Mouse (Mus musculus) forebrain, postnatal 0 days (tissue): ENCODE measurements at regions not wholly inside any gene's neighbourhood (a gene's known extent, or its start where the extent isn't known, plus 50 kb on each side); places are given as distances from the start of the nearest gene placed in this dataset.

Experiments used
- ATAC-seq: fragments of 200-750 bp; cut with Nextera tagmentation; 2 replicates; pipeline ENCODE4 v1.8.0; 2017; ENCODE audit warnings: mild to moderate bottlenecking, moderate library complexity
- DNase-seq: peaks from one replicate; pipeline ENCODE4 v3.0.0-alpha.2; 2015
- H3K27ac ChIP-seq: fragments of 300-500 bp; sonication (generic); 2 replicates; pipeline ENCODE4 v1.5.1; 2014; ENCODE audit warnings: low read depth, mild to moderate bottlenecking, antibody characterized with exemption, low read length, moderate library complexity, mixed read lengths
- H3K27me3 ChIP-seq: fragments of 300-500 bp; sonication (generic); 2 replicates; pipeline ENCODE4 v1.6.1; 2014; ENCODE audit warnings: mild to moderate bottlenecking, low read length, mixed read lengths; ENCODE audit not compliant: insufficient read depth
- H3K36me3 ChIP-seq: fragments of 300-500 bp; sonication (generic); 2 replicates; pipeline ENCODE4 v1.6.1; 2014; ENCODE audit warnings: mild to moderate bottlenecking, moderate library complexity; ENCODE audit not compliant: insufficient read depth
- H3K4me1 ChIP-seq: fragments of 300-500 bp; sonication (generic); 2 replicates; pipeline ENCODE4 v1.6.1; 2014; ENCODE audit warnings: antibody characterized with exemption; ENCODE audit not compliant: insufficient read depth
- H3K4me2 ChIP-seq: fragments of 300-500 bp; sonication (generic); 2 replicates; pipeline ENCODE4 v1.6.1; 2014; ENCODE audit warnings: low read depth, mild to moderate bottlenecking, moderate library complexity
- H3K4me3 ChIP-seq: fragments of 300-500 bp; sonication (generic); 2 replicates; pipeline ENCODE4 v1.5.1; 2014; ENCODE audit warnings: low read depth, low read length, mixed read lengths
- H3K9ac ChIP-seq: fragments of 300-500 bp; sonication (generic); 2 replicates; pipeline ENCODE4 v1.6.1; 2014; ENCODE audit warnings: mild to moderate bottlenecking
- H3K9me3 ChIP-seq: fragments of 300-500 bp; sonication (generic); 2 replicates; pipeline ENCODE4 v1.6.1; 2016; ENCODE audit warnings: low read length
- CTCF ChIP-seq: sonication (generic); IDR thresholded peaks from 2 replicates; pipeline ENCODE4 v1.5.1; 2016; ENCODE audit warnings: antibody characterized with exemption, control low read depth, low read depth
- WGBS: fragments of 180-500 bp; shearing (Covaris S2); extraction: QIAGEN DNeasy Blood & Tissue Kit; methylation state at CpG from one replicate; pipeline ENCODE4 v1.1.7; 2014; 5-methylcytosine and 5-hydroxymethylcytosine counted together

GRCm38 (mm10) chr3:52443856-52444255, 175.7 kb downstream of the Foxo1 start:
- no peaks in the 10 kb centered on the region for H3K27me3 ChIP-seq
- ATAC-seq = no peak; the same call in 1 of the 2 replicates
- no peak for TF ChIP-seq CTCF
- no peak overlapping the region for H3K9ac ChIP-seq
- no peak overlapping the region for H3K27ac ChIP-seq
- no peak overlapping the region for H3K4me2 ChIP-seq
- 19% methylated on average over 3 of the region's 3 CpGs for WGBS
- H3K4me3 ChIP-seq = no peak overlapping the region
- H3K36me3 ChIP-seq = no peaks in the 10 kb centered on the region
- DNase-seq = no peak
- no peaks in the 10 kb centered on the region for H3K4me1 ChIP-seq
- H3K9me3 ChIP-seq = no peaks in the 10 kb centered on the region

- 87% methylated on average over 8 of the region's 8 CpGs for WGBS
- Histone ChIP-seq H3K27me3 (no peaks in the 10 kb centered on the region), H3K4me3 (no peak overlapping the region), H3K9ac (no peak overlapping the region), H3K9me3 (no peaks in the 10 kb centered on the region), H3K4me2 (no peak overlapping the region), H3K36me3 (no peaks in the 10 kb centered on the region), H3K4me1 (no peaks in the 10 kb centered on the region), H3K27ac (no peak overlapping the region)
- no peak for TF ChIP-seq CTCF
- ATAC-seq (no peak), DNase-seq (no peak)
Observed at GRCm38 (mm10) chr3:52429014-52429589, 161.0 kb downstream of the Foxo1 start.

GRCm38 (mm10) chr3:52422826-52423225, 154.7 kb downstream of the Foxo1 start:
- H3K4me3 ChIP-seq = no peak overlapping the region
- no peak overlapping the region for H3K9ac ChIP-seq
- no peaks in the 10 kb centered on the region for H3K36me3 ChIP-seq
- no peaks in the 10 kb centered on the region for H3K27me3 ChIP-seq
- no peaks in the 10 kb centered on the region for H3K4me1 ChIP-seq
- 90% methylated on average over 1 of the region's 1 CpGs for WGBS
- H3K4me2 ChIP-seq = no peak overlapping the region
- no peak for TF ChIP-seq CTCF
- no peak overlapping the region for H3K27ac ChIP-seq
- ATAC-seq = no peak
- no peak for DNase-seq
- peaks cover 3% of the 10 kb centered on the region; the same call in 1 of the 2 replicates for H3K9me3 ChIP-seq

GRCm38 (mm10) chr3:52416261-52416660, 148.1 kb downstream of the Foxo1 start:
- WGBS = 55% methylated on average over 6 of the region's 6 CpGs
- no peak for ATAC-seq

GRCm38 (mm10) chr3:52415361-52415760, 147.2 kb downstream of the Foxo1 start:
- Histone ChIP-seq H3K9ac (no peak overlapping the region), H3K27ac (no peak overlapping the region), H3K36me3 (no peaks in the 10 kb centered on the region), H3K9me3 (no peaks in the 10 kb centered on the region; the same call in 1 of the 2 replicates), H3K4me3 (no peak overlapping the region), H3K4me2 (no peak overlapping the region), H3K27me3 (no peaks in the 10 kb centered on the region; the same call in 1 of the 2 replicates), H3K4me1 (no peaks in the 10 kb centered on the region)
- no peak for ATAC-seq
- 35% methylated on average over 6 of the region's 6 CpGs for WGBS
- no peak for DNase-seq
- no peak for TF ChIP-seq CTCF

More at GRCm38 (mm10) chr3:52416261-52416660, 148.1 kb downstream of the Foxo1 start:
- no peaks in the 10 kb centered on the region; the same call in 1 of the 2 replicates for H3K9me3 ChIP-seq
- no peak overlapping the region for H3K4me2 ChIP-seq
- TF ChIP-seq CTCF = no peak
- no peak overlapping the region for H3K27ac ChIP-seq
- H3K9ac ChIP-seq = no peak overlapping the region
- no peaks in the 10 kb centered on the region; the same call in 1 of the 2 replicates for H3K27me3 ChIP-seq
- no peak overlapping the region for H3K4me3 ChIP-seq
- DNase-seq = no peak
- H3K4me1 ChIP-seq = no peaks in the 10 kb centered on the region
- no peaks in the 10 kb centered on the region for H3K36me3 ChIP-seq

- Histone ChIP-seq H3K4me2 (no peak overlapping the region), H3K9me3 (no peaks in the 10 kb centered on the region), H3K4me1 (no peaks in the 10 kb centered on the region), H3K27ac (no peak overlapping the region), H3K27me3 (no peaks in the 10 kb centered on the region; the same call in 1 of the 2 replicates), H3K9ac (no peak overlapping the region), H3K4me3 (no peak overlapping the region), H3K36me3 (no peaks in the 10 kb centered on the region)
- no peak for TF ChIP-seq CTCF
- ATAC-seq = no peak
- WGBS = 28% methylated on average over 6 of the region's 6 CpGs
- no peak for DNase-seq
Observed at GRCm38 (mm10) chr3:52414017-52414416, 145.9 kb downstream of the Foxo1 start.

GRCm38 (mm10) chr3:52413187-52413746, 145.1 kb downstream of the Foxo1 start:
- Histone ChIP-seq H3K36me3 (no peaks in the 10 kb centered on the region), H3K27ac (no peak overlapping the region), H3K4me1 (no peaks in the 10 kb centered on the region), H3K27me3 (no peaks in the 10 kb centered on the region; the same call in 1 of the 2 replicates), H3K4me2 (no peak overlapping the region), H3K4me3 (no peak overlapping the region), H3K9me3 (no peaks in the 10 kb centered on the region), H3K9ac (no peak overlapping the region)
- no peak for TF ChIP-seq CTCF
- DNase-seq (no peak), ATAC-seq (no peak)
- 19% methylated on average over 10 of the region's 10 CpGs for WGBS
